Mouse (Mus musculus): Measurements from ENCODE around the gene Rsph9. TPM values are rescaled to one million over a fixed set of nuclear protein-coding genes. Genes with fewer than 3 reads are reported as not detected.

The Rsph9 gene
- polyA plus RNA-seq, 1 experiment, result 3.4 TPM

GRCm38 (mm10) chr17:46161179-46161578 is 17.2 kb upstream of the Rsph9 start:
- WGBS, result 1% methylated on average over 19 of the region's 19 CpGs
- TF ChIP-seq CTCF (IDR thresholded peaks at IDR 0.05; ENCODE audit: extremely low read depth, insufficient read length, insufficient replicate concordance, low read depth, low read length), result no peak
- no peak for TF ChIP-seq POLR2A (IDR thresholded peaks at IDR 0.05; ENCODE audit: low read depth, low read length)

GRCm38 (mm10) chr17:46160686-46161085 is 16.7 kb upstream of the Rsph9 start, which contains the start of gene Gtpbp2:
Gene Gtpbp2 (plus strand): TSS chr17:46161032.
- Histone ChIP-seq H3K4me3 (ENCODE audit: low read depth, low read length) (peak within 1 kb of the TSS; percentile 97), H3K36me3 (ENCODE audit: control insufficient read depth, insufficient read depth, low read length) (peaks cover 18% of the 10 kb centered on the region), H3K4me1 (ENCODE audit: control insufficient read depth, insufficient read depth, insufficient read length, low read length) (peaks cover 9% of the 10 kb centered on the region), H3K27ac (ENCODE audit: insufficient read depth, low read depth, low read length) (peak within 1 kb of the TSS; percentile 98), H3K27me3 (ENCODE audit: control insufficient read depth, insufficient read depth, low read length) (no peaks in the 10 kb centered on the region)
- WGBS, result 1% methylated on average over 23 of the region's 23 CpGs
- no peak for TF ChIP-seq CTCF (IDR thresholded peaks at IDR 0.05; ENCODE audit: extremely low read depth, insufficient read length, insufficient replicate concordance, low read depth, low read length)
- 0 out of 2 replicates have a peak, but pooled peaks have one; percentile 29 for TF ChIP-seq POLR2A (IDR thresholded peaks at IDR 0.05; ENCODE audit: low read depth, low read length)

More at GRCm38 (mm10) chr17:46161179-46161578, 17.2 kb upstream of the Rsph9 start:
- Histone ChIP-seq H3K4me3 (ENCODE audit: low read depth, low read length) (peak overlapping the region; percentile 97), H3K4me1 (ENCODE audit: control insufficient read depth, insufficient read depth, insufficient read length, low read length) (peaks cover 9% of the 10 kb centered on the region), H3K27me3 (ENCODE audit: control insufficient read depth, insufficient read depth, low read length) (no peaks in the 10 kb centered on the region), H3K36me3 (ENCODE audit: control insufficient read depth, insufficient read depth, low read length) (peaks cover 23% of the 10 kb centered on the region), H3K27ac (ENCODE audit: insufficient read depth, low read depth, low read length) (peak overlapping the region; percentile 81)

GRCm38 (mm10) chr17:46160090-46160662 is 16.2 kb upstream of the Rsph9 start:
- under 1% methylated on average over 16 of the region's 16 CpGs for WGBS
- Histone ChIP-seq H3K27me3 (ENCODE audit: control insufficient read depth, insufficient read depth, low read length) (no peaks in the 10 kb centered on the region), H3K4me3 (ENCODE audit: low read depth, low read length) (peak overlapping the region; percentile 71), H3K4me1 (ENCODE audit: control insufficient read depth, insufficient read depth, insufficient read length, low read length) (peaks cover 9% of the 10 kb centered on the region), H3K36me3 (ENCODE audit: control insufficient read depth, insufficient read depth, low read length) (peaks cover 13% of the 10 kb centered on the region), H3K27ac (ENCODE audit: insufficient read depth, low read depth, low read length) (peak overlapping the region; percentile 98)
- TF ChIP-seq CTCF (IDR thresholded peaks at IDR 0.05; ENCODE audit: extremely low read depth, insufficient read length, insufficient replicate concordance, low read depth, low read length), result peak; percentile 36; the same call in 1 of the 2 replicates
- peak; percentile 40; the same call in 1 of the 2 replicates for TF ChIP-seq POLR2A (IDR thresholded peaks at IDR 0.05; ENCODE audit: low read depth, low read length)

GRCm38 (mm10) chr17:46159236-46159635 is 15.2 kb upstream of the Rsph9 start:
- H3K36me3 ChIP-seq (ENCODE audit: control insufficient read depth, insufficient read depth, low read length), result peaks cover 4% of the 10 kb centered on the region; the same call in 1 of the 2 replicates
- H3K4me1 ChIP-seq (ENCODE audit: control insufficient read depth, insufficient read depth, insufficient read length, low read length), result peaks cover 9% of the 10 kb centered on the region
- H3K27ac ChIP-seq (ENCODE audit: insufficient read depth, low read depth, low read length), result peak overlapping the region; percentile 98
- WGBS, result 13% methylated on average over 2 of the region's 2 CpGs
- TF ChIP-seq CTCF (IDR thresholded peaks at IDR 0.05; ENCODE audit: extremely low read depth, insufficient read length, insufficient replicate concordance, low read depth, low read length) (no peak), POLR2A (IDR thresholded peaks at IDR 0.05; ENCODE audit: low read depth, low read length) (no peak)
- no peak overlapping the region for H3K4me3 ChIP-seq (ENCODE audit: low read depth, low read length)
- no peaks in the 10 kb centered on the region for H3K27me3 ChIP-seq (ENCODE audit: control insufficient read depth, insufficient read depth, low read length)

- Histone ChIP-seq H3K27me3 (ENCODE audit: control insufficient read depth, insufficient read depth, low read length) (no peaks in the 10 kb centered on the region), H3K27ac (ENCODE audit: insufficient read depth, low read depth, low read length) (no peak overlapping the region), H3K36me3 (ENCODE audit: control insufficient read depth, insufficient read depth, low read length) (no peaks in the 10 kb centered on the region), H3K4me1 (ENCODE audit: control insufficient read depth, insufficient read depth, insufficient read length, low read length) (peaks cover 9% of the 10 kb centered on the region), H3K4me3 (ENCODE audit: low read depth, low read length) (no peak overlapping the region)
- WGBS, result 93% methylated on average over 8 of the region's 8 CpGs
- TF ChIP-seq POLR2A (IDR thresholded peaks at IDR 0.05; ENCODE audit: low read depth, low read length), result no peak
- no peak for TF ChIP-seq CTCF (IDR thresholded peaks at IDR 0.05; ENCODE audit: extremely low read depth, insufficient read length, insufficient replicate concordance, low read depth, low read length)
Measured at GRCm38 (mm10) chr17:46157131-46157530, 13.1 kb upstream of the Rsph9 start.

- 58% methylated on average over 5 of the region's 5 CpGs for WGBS
- H3K27ac ChIP-seq (ENCODE audit: insufficient read depth, low read depth, low read length), result no peak overlapping the region
- H3K4me1 ChIP-seq (ENCODE audit: control insufficient read depth, insufficient read depth, insufficient read length, low read length), result peaks cover 9% of the 10 kb centered on the region
- peaks cover under 1% of the 10 kb centered on the region; the same call in 1 of the 2 replicates for H3K36me3 ChIP-seq (ENCODE audit: control insufficient read depth, insufficient read depth, low read length)
- TF ChIP-seq POLR2A (IDR thresholded peaks at IDR 0.05; ENCODE audit: low read depth, low read length) (no peak), CTCF (IDR thresholded peaks at IDR 0.05; ENCODE audit: extremely low read depth, insufficient read length, insufficient replicate concordance, low read depth, low read length) (no peak)
- H3K27me3 ChIP-seq (ENCODE audit: control insufficient read depth, insufficient read depth, low read length), result no peaks in the 10 kb centered on the region
- no peak overlapping the region for H3K4me3 ChIP-seq (ENCODE audit: low read depth, low read length)
Measured at GRCm38 (mm10) chr17:46156680-46157079, 12.7 kb upstream of the Rsph9 start.

GRCm38 (mm10) chr17:46154336-46154735 is 10.3 kb upstream of the Rsph9 start:
- WGBS, result 81% methylated on average over 3 of the region's 3 CpGs
- peaks cover 5% of the 10 kb centered on the region for H3K4me1 ChIP-seq (ENCODE audit: control insufficient read depth, insufficient read depth, insufficient read length, low read length)

More at GRCm38 (mm10) chr17:46154336-46154735, 10.3 kb upstream of the Rsph9 start:
- H3K27ac ChIP-seq (ENCODE audit: insufficient read depth, low read depth, low read length), result no peak overlapping the region
- H3K36me3 ChIP-seq (ENCODE audit: control insufficient read depth, insufficient read depth, low read length), result peaks cover 6% of the 10 kb centered on the region
- TF ChIP-seq POLR2A (IDR thresholded peaks at IDR 0.05; ENCODE audit: low read depth, low read length), result no peak
- no peak for TF ChIP-seq CTCF (IDR thresholded peaks at IDR 0.05; ENCODE audit: extremely low read depth, insufficient read length, insufficient replicate concordance, low read depth, low read length)
- no peaks in the 10 kb centered on the region for H3K27me3 ChIP-seq (ENCODE audit: control insufficient read depth, insufficient read depth, low read length)
- H3K4me3 ChIP-seq (ENCODE audit: low read depth, low read length), result no peak overlapping the region

Data from small intestine, adult 2 months (tissue).